Mouse (Mus musculus) liver, embryonic 14.5 days (tissue): ENCODE data around the gene Cdca8. TPM values are rescaled to one million over a fixed set of nuclear protein-coding genes. Genes with fewer than 3 reads are reported as not detected.

ENCODE experiments used
- ATAC-seq: fragments of 200-750 bp; cut with Nextera tagmentation; 2 replicates; pipeline ENCODE4 v1.8.0; 2017; ENCODE audit warnings: moderate number of reproducible peaks, mild to moderate bottlenecking, moderate library complexity; ENCODE audit not compliant: insufficient read depth
- DNase-seq, 3 experiments: peaks; one replicate each; pipeline ENCODE4 v3.0.0-alpha.2; 2012 to 2013; ENCODE audit warnings: low read depth in 3 of 3, low spot score in 3 of 3
- H3K27ac ChIP-seq: fragments of 300-500 bp; sonication (generic); 2 replicates; pipeline ENCODE4 v1.5.1; 2014; ENCODE audit warnings: moderate library complexity, mild to moderate bottlenecking, control low read depth, inconsistent platforms
- H3K27me3 ChIP-seq: fragments of 300-500 bp; sonication (generic); 2 replicates; pipeline ENCODE4 v1.6.1; 2014; ENCODE audit warnings: mild to moderate bottlenecking, low read length, moderate library complexity; ENCODE audit not compliant: control insufficient read depth, insufficient read depth
- H3K36me3 ChIP-seq: fragments of 300-500 bp; sonication (generic); replicated peaks from 2 replicates; pipeline ENCODE4 v1.6.1; 2014; ENCODE audit warnings: low read depth; ENCODE audit not compliant: control insufficient read depth, insufficient read depth
- H3K4me1 ChIP-seq, 2 experiments: fragments of 200-500 bp in 1 of 2; fragments of 300-500 bp in 1 of 2; sonication (generic) in 1 of 2; replicated peaks; 2 replicates each; pipeline ENCODE4 v1.6.1; 2012 to 2014; ENCODE audit warnings: antibody characterized with exemption in 1 of 2, inconsistent platforms in 1 of 2, low read length in 1 of 2; ENCODE audit not compliant: control insufficient read depth in 2 of 2, insufficient read depth in 2 of 2
- H3K4me2 ChIP-seq: fragments of 300-500 bp; sonication (generic); 2 replicates; pipeline ENCODE4 v1.6.1; 2014; ENCODE audit warnings: low read depth, mild to moderate bottlenecking, control low read depth, moderate library complexity
- H3K4me3 ChIP-seq, 2 experiments: fragments of 200-500 bp in 1 of 2; fragments of 300-500 bp in 1 of 2; sonication (generic) in 1 of 2; 2 replicates each; pipeline ENCODE4 v1.5.1; 2012 to 2014; ENCODE audit warnings: low read depth in 2 of 2, low read length in 2 of 2, mild to moderate bottlenecking in 2 of 2, control low read depth in 1 of 2, inconsistent platforms in 1 of 2, moderate library complexity in 1 of 2; ENCODE audit not compliant: insufficient read depth in 1 of 2
- H3K9ac ChIP-seq: fragments of 300-500 bp; sonication (generic); replicated peaks from 2 replicates; pipeline ENCODE4 v1.6.1; 2014; ENCODE audit warnings: mild to moderate bottlenecking, control low read depth, moderate library complexity
- H3K9me3 ChIP-seq: fragments of 300-500 bp; sonication (generic); 2 replicates; pipeline ENCODE4 v1.6.1; 2016; ENCODE audit warnings: low read length, mixed read lengths; ENCODE audit not compliant: control insufficient read depth
- CTCF ChIP-seq: IDR thresholded peaks from 2 replicates; pipeline ENCODE4 v1.5.1; 2016; ENCODE audit warnings: antibody characterized with exemption, low read depth, control low read depth
- EP300 ChIP-seq: IDR thresholded peaks from 2 replicates; pipeline ENCODE4 v1.6.1; 2016; ENCODE audit warnings: antibody characterized with exemption, low read depth
- WGBS: fragments of 180-500 bp; shearing (Covaris S2); extraction: QIAGEN DNeasy Blood & Tissue Kit; methylation state at CpG from one replicate; pipeline ENCODE4 v1.1.7; 2014; ENCODE audit not compliant: insufficient replicate concordance; 5-methylcytosine and 5-hydroxymethylcytosine counted together
- polyA plus RNA-seq, 2 experiments: library from polyadenylated mRNA; depleted of rRNA in 1 of 2; stranded (reverse) in 1 of 2; unstranded in 1 of 2; fragments of >200 nt; fragmentation: Nextera tagmentation in 1 of 2; extraction: Ambion mirVana in 1 of 2; gene quantifications; 2 replicates each; pipeline versions ENCODE4 v1.2.1 to v1.2.3; 2012 to 2014

The Cdca8 gene
- polyA plus RNA-seq, 2 experiments: 61.8 to 91.6 TPM

DNA sequence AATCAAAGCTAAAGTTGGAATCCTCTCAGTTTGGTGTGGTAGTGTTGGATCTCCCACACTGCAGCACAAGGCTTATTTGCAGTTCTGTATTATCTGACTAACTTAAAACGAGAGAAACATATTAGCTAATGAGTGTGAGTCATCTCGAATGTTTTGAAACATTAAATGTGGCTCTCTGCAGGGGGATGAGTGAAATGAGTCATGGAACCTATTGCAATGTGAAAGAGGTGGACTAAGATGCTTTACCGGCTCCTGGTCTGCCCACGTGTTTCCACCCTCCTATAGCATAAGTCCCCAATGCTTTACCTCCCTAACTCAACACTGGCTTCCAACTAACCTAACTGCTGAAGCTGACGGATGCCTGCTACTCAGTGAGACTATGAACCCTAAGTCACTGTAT is 11.0 kb downstream of the Cdca8 start:
- H3K9ac ChIP-seq: no peak overlapping the region
- H3K36me3 ChIP-seq: peaks cover 80% of the 10 kb centered on the region
- ATAC-seq: no peak
- no peak overlapping the region for H3K4me3 ChIP-seq
- no peak overlapping the region for H3K27ac ChIP-seq
- WGBS: 86% methylated on average over 5 of the region's 5 CpGs
- H3K9me3 ChIP-seq: no peaks in the 10 kb centered on the region
- H3K4me1 ChIP-seq: no peaks in the 10 kb centered on the region
- no peak for DNase-seq
- no peaks in the 10 kb centered on the region for H3K27me3 ChIP-seq
- H3K4me2 ChIP-seq: no peak overlapping the region
- TF ChIP-seq CTCF: no peak

DNA sequence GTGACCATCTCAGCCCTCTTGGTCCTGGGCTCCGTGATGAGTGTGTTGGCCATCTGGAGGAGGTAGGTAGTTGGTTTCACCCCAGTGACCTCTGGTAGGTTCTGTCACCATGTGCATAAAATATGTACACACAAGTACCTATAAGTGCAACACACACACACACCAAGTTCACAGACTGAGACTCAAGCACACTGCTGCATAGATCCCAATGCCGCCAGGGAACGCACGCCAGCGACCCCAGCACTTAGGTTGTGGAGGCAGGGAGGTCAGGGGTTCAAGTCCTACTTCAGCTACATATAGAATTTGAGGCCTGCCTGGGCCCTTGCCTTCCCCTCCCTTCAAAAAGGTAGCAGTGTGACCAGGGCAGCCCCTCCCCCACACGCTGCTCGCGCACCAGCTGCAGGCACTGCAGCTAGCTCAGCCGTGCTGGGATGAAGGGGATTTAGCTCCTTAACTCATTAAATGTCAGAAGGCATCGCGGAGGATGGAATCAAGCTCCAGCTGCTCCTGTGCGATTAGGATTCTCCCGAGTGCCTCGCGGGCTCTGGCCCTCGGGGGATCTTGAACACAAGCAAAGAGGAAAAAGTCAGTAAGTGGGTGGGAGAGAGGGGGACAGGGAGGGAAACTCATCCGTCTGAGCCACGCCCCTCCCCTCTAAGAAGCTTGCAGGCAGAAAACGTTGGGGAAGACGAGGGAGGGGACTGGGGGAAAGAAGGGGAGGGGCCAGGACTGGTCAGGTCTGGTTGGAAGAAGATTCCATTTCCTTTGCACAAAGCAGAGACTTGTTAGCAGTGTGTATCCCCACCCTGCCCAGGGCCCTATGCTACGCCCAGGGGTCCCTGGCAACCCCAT is 32.9 kb downstream of the Cdca8 start:
- H3K27me3 ChIP-seq: no peaks in the 10 kb centered on the region; the same call in 1 of the 2 replicates
- H3K9me3 ChIP-seq: no peaks in the 10 kb centered on the region
- H3K4me1 ChIP-seq: no peaks in the 10 kb centered on the region; a peak in 1 of 4 replicates
- 14% methylated on average over 21 of the region's 21 CpGs for whole genome bisulfite sequencing
- H3K4me2 ChIP-seq: no peak overlapping the region
- no peak overlapping the region for H3K4me3 ChIP-seq
- no peak overlapping the region for H3K9ac ChIP-seq
- DNase-seq (no peak), ATAC-seq (no peak)
- H3K36me3 ChIP-seq: no peaks in the 10 kb centered on the region
- no peak overlapping the region for H3K27ac ChIP-seq
- TF ChIP-seq CTCF: no peak
- TF ChIP-seq EP300: no peak

DNA sequence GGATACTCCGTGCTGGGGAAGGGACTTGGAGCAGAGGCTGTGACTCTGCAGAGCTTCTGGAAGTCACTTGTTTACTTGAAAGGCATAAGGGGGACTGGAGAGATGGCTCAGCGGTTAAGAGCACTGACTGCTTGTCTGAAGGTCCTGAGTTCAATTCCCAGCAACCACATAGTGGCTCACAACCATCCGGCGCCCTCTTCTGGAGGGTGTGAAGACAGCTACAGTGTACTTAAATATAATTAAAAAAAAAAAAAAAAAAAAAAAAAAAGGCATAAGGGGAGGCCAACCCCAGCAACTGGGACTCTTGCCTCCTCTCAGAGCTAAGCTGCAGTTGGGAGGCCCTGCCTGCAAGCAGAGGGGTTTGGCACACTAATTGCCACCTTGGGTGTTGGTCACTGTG is 33.7 kb downstream of the Cdca8 start:
- Histone ChIP-seq H3K27ac (no peak overlapping the region), H3K9ac (no peak overlapping the region), H3K4me2 (no peak overlapping the region), H3K36me3 (no peaks in the 10 kb centered on the region), H3K4me1 (no peaks in the 10 kb centered on the region; a peak in 2 of 4 replicates), H3K27me3 (no peaks in the 10 kb centered on the region; the same call in 1 of the 2 replicates), H3K4me3 (no peak overlapping the region), H3K9me3 (no peaks in the 10 kb centered on the region)
- no peak for TF ChIP-seq EP300
- peak; percentile 24 for TF ChIP-seq CTCF
- DNase-seq (no peak), ATAC-seq (no peak)
- 38% methylated on average over 4 of the region's 4 CpGs for WGBS

DNA sequence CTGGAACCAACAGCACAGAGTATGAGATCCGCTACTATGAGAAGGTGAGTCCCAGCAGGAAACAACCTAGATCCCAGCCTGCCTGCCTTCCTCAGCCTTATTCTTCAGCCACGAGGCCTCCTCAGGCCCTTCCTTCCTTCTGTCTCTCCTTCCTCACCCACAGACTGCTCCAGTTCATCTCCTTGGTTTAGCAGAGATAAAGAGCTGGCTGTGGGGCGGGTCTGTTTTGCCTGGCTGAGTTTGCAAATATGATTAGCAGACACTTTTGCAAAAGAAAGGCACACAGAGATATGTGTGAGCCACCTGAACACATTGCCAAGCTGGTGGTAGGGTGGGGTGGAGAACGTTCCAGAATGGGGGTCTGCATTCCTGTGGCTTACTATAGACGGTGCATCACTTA is 39.2 kb downstream of the Cdca8 start:
- H3K4me3 ChIP-seq: no peak overlapping the region
- no peak overlapping the region for H3K27ac ChIP-seq
- WGBS: 23% methylated on average over 5 of the region's 5 CpGs
- peaks cover 2 to 5% of the 10 kb centered on the region in 2 experiments; a peak in 2 of 4 replicates for H3K4me1 ChIP-seq
- TF ChIP-seq EP300 (no peak), CTCF (no peak)
- DNase-seq (peak in 1 of 3 experiments; percentile 10), ATAC-seq (no peak; the same call in 1 of the 2 replicates)
- no peak overlapping the region; the same call in 1 of the 2 replicates for H3K4me2 ChIP-seq
- H3K27me3 ChIP-seq: peaks cover 12% of the 10 kb centered on the region
- no peak overlapping the region for H3K9ac ChIP-seq
- no peaks in the 10 kb centered on the region for H3K36me3 ChIP-seq
- H3K9me3 ChIP-seq: no peaks in the 10 kb centered on the region

DNA sequence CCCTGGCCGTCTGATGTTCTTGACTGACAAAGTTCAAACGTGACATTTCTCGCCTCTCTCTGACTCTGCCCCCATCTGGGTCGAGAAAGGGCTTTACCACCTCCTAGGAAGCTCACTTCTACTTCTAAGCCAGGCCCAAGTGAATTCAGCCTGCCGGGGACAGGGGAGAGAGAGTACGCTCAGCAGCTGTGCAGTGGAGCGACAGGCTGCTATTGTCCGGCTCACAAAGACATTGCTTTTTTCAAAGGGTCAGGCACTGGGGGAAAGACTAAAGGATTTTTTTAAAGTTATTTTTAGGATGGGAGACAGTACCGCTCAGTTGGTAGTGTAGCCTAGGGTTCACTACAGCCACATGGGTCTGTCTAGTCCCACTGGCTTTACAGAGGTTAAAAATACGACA is 40.7 kb downstream of the Cdca8 start:
- TF ChIP-seq CTCF: no peak
- no peak for TF ChIP-seq EP300
- DNase-seq (no peak), ATAC-seq (no peak)
- Histone ChIP-seq H3K27ac (no peak overlapping the region), H3K9me3 (no peaks in the 10 kb centered on the region), H3K4me3 (no peak overlapping the region), H3K4me1 (peaks cover 2 to 5% of the 10 kb centered on the region in 2 experiments; a peak in 2 of 4 replicates), H3K27me3 (peaks cover 27% of the 10 kb centered on the region), H3K4me2 (no peak overlapping the region), H3K9ac (no peak overlapping the region), H3K36me3 (no peaks in the 10 kb centered on the region)
- 55% methylated on average over 10 of the region's 10 CpGs for WGBS
